In genomic region chr7:30421890-30422435, GRCm38 (mm10) we compare ENCODE assay signal across 8 mouse cellular contexts. TPM values are rescaled to one million over a fixed set of nuclear protein-coding genes. Genes with fewer than 3 reads are reported as not detected.
DNase-seq lines count a peak whose midpoint lies in the region; ATAC-seq and TF ChIP-seq lines count a peak whose summit lies in the region.

No protein-coding gene starts in this region.

- H3K4me3 ChIP-seq in cerebellum, adult 2 months (replicated peaks; ENCODE audit: insufficient read depth, low read depth, low read length): peak overlapping the region; percentile 95
- peak overlapping the region; percentile 53 for H3K4me3 ChIP-seq in forebrain, postnatal 0 days (ENCODE audit: low read depth, low read length)
- peak overlapping the region; percentile 56 for H3K4me3 ChIP-seq in lung, embryonic 14.5 days (ENCODE audit: low read depth, low read length)

- peak; percentile 96 for ATAC-seq in forebrain, postnatal 0 days
- peak; percentile 46 to 51 for ATAC-seq in hematopoietic stem cell, adult 5-6 weeks (replicated peaks in 1 of 2; ENCODE audit: insufficient read depth in 1 of 2, low FRiP score in 2 of 2, low TSS enrichment in 1 of 2, low read depth in 1 of 2, poor library complexity in 2 of 2, severe bottlenecking in 2 of 2)
- peak; percentile 78 for ATAC-seq in lung, embryonic 14.5 days (ENCODE audit: insufficient read depth)
- ATAC-seq in neutrophil, adult 5-6 weeks (ENCODE audit: extremely low read depth, insufficient number of reproducible peaks, low FRiP score, poor library complexity, severe bottlenecking): peak; percentile 64

- under 1% methylated on average over 45 of the region's 45 CpGs for WGBS in cerebellum, adult 2 months
- WGBS in forebrain, postnatal 0 days: 0% methylated on average over 44 of the region's 45 CpGs
- WGBS in lung, embryonic 14.5 days: under 1% methylated on average over 45 of the region's 45 CpGs

- peak overlapping the region; percentile 98 for H3K4me2 ChIP-seq in forebrain, postnatal 0 days (ENCODE audit: low read depth)
- H3K4me2 ChIP-seq in lung, embryonic 14.5 days: peak overlapping the region; percentile 93

- H3K36me3 ChIP-seq in forebrain, postnatal 0 days (ENCODE audit: insufficient read depth): peaks cover 14% of the 10 kb centered on the region
- peaks cover 4% of the 10 kb centered on the region; the same call in 1 of the 2 replicates for H3K36me3 ChIP-seq in lung, embryonic 14.5 days (ENCODE audit: insufficient read depth)

- DNase-seq in MEL-GATA-1-ER (ENCODE audit: extremely low read depth, low read depth): peak; percentile 68
- peak; percentile 95 for DNase-seq in cerebellum, adult 2 months
- peak; percentile 96 for DNase-seq in forebrain, postnatal 0 days
- peak; percentile 86 to 89 for DNase-seq in layer of hippocampus, adult 8-10 months (ENCODE audit: low spot score in 2 of 2)
- DNase-seq in lung, embryonic 14.5 days: peak; percentile 93
- DNase-seq in testis, postnatal 14 days (ENCODE audit: low spot score): peak; percentile 85

- no peak for TF ChIP-seq CTCF in cerebellum, adult 2 months (IDR thresholded peaks at IDR 0.05; ENCODE audit: borderline replicate concordance, insufficient read depth, low read depth, low read length)
- no peak for TF ChIP-seq CTCF in forebrain, postnatal 0 days (IDR thresholded peaks at IDR 0.05; ENCODE audit: low read depth)
- no peak for TF ChIP-seq CTCF in lung, embryonic 14.5 days (IDR thresholded peaks at IDR 0.05; ENCODE audit: low read depth)

- no peaks in the 10 kb centered on the region for H3K9me3 ChIP-seq in forebrain, postnatal 0 days (ENCODE audit: low read length)
- no peaks in the 10 kb centered on the region; the same call in 1 of the 2 replicates for H3K9me3 ChIP-seq in lung, embryonic 14.5 days (ENCODE audit: low read depth, low read length)

- H3K4me1 ChIP-seq in cerebellum, adult 2 months (ENCODE audit: control insufficient read depth, insufficient read depth, low read length): peaks cover 7% of the 10 kb centered on the region; the same call in 1 of the 2 replicates
- no peaks in the 10 kb centered on the region; the same call in 1 of the 2 replicates for H3K4me1 ChIP-seq in forebrain, postnatal 0 days (ENCODE audit: insufficient read depth)
- H3K4me1 ChIP-seq in lung, embryonic 14.5 days (ENCODE audit: insufficient read depth): 0 out of 2 replicates have a peak, but pooled peaks cover 3% of the 10 kb centered on the region

- TF ChIP-seq POLR2A in cerebellum, adult 2 months (IDR thresholded peaks at IDR 0.05; ENCODE audit: borderline replicate concordance, insufficient read depth, low read length): peak; percentile 58

- peak overlapping the region; percentile 81 for H3K27ac ChIP-seq in cerebellum, adult 2 months (ENCODE audit: insufficient read depth, low read length)
- 0 out of 2 replicates have a peak overlapping the region, but pooled peaks have one; percentile 64 for H3K27ac ChIP-seq in forebrain, postnatal 0 days (ENCODE audit: low read depth, low read length)
- H3K27ac ChIP-seq in lung, embryonic 14.5 days (ENCODE audit: low read depth): peak overlapping the region; percentile 69; the same call in 1 of the 2 replicates

- peak overlapping the region; percentile 53 for H3K9ac ChIP-seq in forebrain, postnatal 0 days
- H3K9ac ChIP-seq in lung, embryonic 14.5 days: peak overlapping the region; percentile 55

- H3K27me3 ChIP-seq in cerebellum, adult 2 months (ENCODE audit: control insufficient read depth, insufficient read depth, low read length): no peaks in the 10 kb centered on the region
- H3K27me3 ChIP-seq in forebrain, postnatal 0 days (ENCODE audit: insufficient read depth, low read length): no peaks in the 10 kb centered on the region
- 0 out of 2 replicates have a peak, but pooled peaks cover 3% of the 10 kb centered on the region for H3K27me3 ChIP-seq in lung, embryonic 14.5 days (ENCODE audit: insufficient read depth, low read length)

RNA-seq across cellular contexts. Expression of gene Nfkbid, which starts 0.4 kb away (rescaled TPM):
- 5.1 and 5.4 TPM in 2 replicates for polyA plus RNA-seq in cerebellum, adult 2 months (2012; rRNA removed)
- 1.6 and 3.4 TPM in 2 replicates for total RNA-seq in forebrain, postnatal 0 days (2014; rRNA removed)
- 1.1 and 1.7 TPM in 2 replicates for polyA plus RNA-seq in forebrain, postnatal 0 days (2015; fragmentation: Nextera tagmentation; extraction: Ambion mirVana)
- total RNA-seq in hematopoietic stem cell, adult 5-6 weeks (2017): 40.3 and 45.4 TPM in 2 replicates
- total RNA-seq in layer of hippocampus, adult 8-10 months (2022): 1 to 10 TPM; 2.8 to 4.1 (median 3.2) TPM
- 1.7 and 2.0 TPM in 2 replicates for polyA plus RNA-seq in lung, embryonic 14.5 days (2014; fragmentation: Nextera tagmentation; extraction: Ambion mirVana)
- total RNA-seq in neutrophil, adult 5-6 weeks (2017): 34.3 and 46.9 TPM in 2 replicates

RNA-seq across cellular contexts. Expression of gene Hcst, which starts 2.3 kb away (rescaled TPM):
- polyA plus RNA-seq in cerebellum, adult 2 months (2012; rRNA removed): 0.34 and 0.84 TPM in 2 replicates
- total RNA-seq in forebrain, postnatal 0 days (2014; rRNA removed): 1.1 TPM in 1 of 2 replicates, not detected in the other
- 0.41 and 0.87 TPM in 2 replicates for polyA plus RNA-seq in forebrain, postnatal 0 days (2015; fragmentation: Nextera tagmentation; extraction: Ambion mirVana)
- 11.6 and 14.3 TPM in 2 replicates for total RNA-seq in hematopoietic stem cell, adult 5-6 weeks (2017)
- total RNA-seq in layer of hippocampus, adult 8-10 months (2022): 1 to 10 TPM in 3 of 4 experiments, not detected in 1; 1.8 to 3.3 (median 2.3) TPM
- polyA plus RNA-seq in lung, embryonic 14.5 days (2014; fragmentation: Nextera tagmentation; extraction: Ambion mirVana): 1.5 and 2.0 TPM in 2 replicates
- total RNA-seq in neutrophil, adult 5-6 weeks (2017): 44.4 and 46.6 TPM in 2 replicates

RNA-seq across cellular contexts. Expression of gene Tyrobp, which starts 8.4 kb away (rescaled TPM):
- polyA plus RNA-seq in cerebellum, adult 2 months (2012; rRNA removed): 23.5 and 32.5 TPM in 2 replicates
- total RNA-seq in forebrain, postnatal 0 days (2014; rRNA removed): 14.5 and 25.6 TPM in 2 replicates
- 44.2 and 52.5 TPM in 2 replicates for polyA plus RNA-seq in forebrain, postnatal 0 days (2015; fragmentation: Nextera tagmentation; extraction: Ambion mirVana)
- total RNA-seq in hematopoietic stem cell, adult 5-6 weeks (2017): 50.4 and 134 TPM in 2 replicates
- total RNA-seq in layer of hippocampus, adult 8-10 months (2022): 100 to 1,000 TPM in 2 of 4 experiments, 10 to 100 TPM in 2; 24.9 to 572 (median 243) TPM
- 46.0 and 46.8 TPM in 2 replicates for polyA plus RNA-seq in lung, embryonic 14.5 days (2014; fragmentation: Nextera tagmentation; extraction: Ambion mirVana)
- 1,375 and 1,494 TPM in 2 replicates for total RNA-seq in neutrophil, adult 5-6 weeks (2017)

RNA-seq across cellular contexts. Expression of gene Aplp1, which starts 23.4 kb away (rescaled TPM):
- 782 and 892 TPM in 2 replicates for polyA plus RNA-seq in cerebellum, adult 2 months (2012; rRNA removed)
- total RNA-seq in forebrain, postnatal 0 days (2014; rRNA removed): 705 and 834 TPM in 2 replicates
- 863 and 867 TPM in 2 replicates for polyA plus RNA-seq in forebrain, postnatal 0 days (2015; fragmentation: Nextera tagmentation; extraction: Ambion mirVana)
- not detected in 2 replicates for total RNA-seq in hematopoietic stem cell, adult 5-6 weeks (2017)
- 1,000 to 10,000 TPM; 1,209 to 1,263 (median 1,238) TPM for total RNA-seq in layer of hippocampus, adult 8-10 months (2022)
- polyA plus RNA-seq in lung, embryonic 14.5 days (2014; fragmentation: Nextera tagmentation; extraction: Ambion mirVana): 22.3 and 22.6 TPM in 2 replicates
- total RNA-seq in neutrophil, adult 5-6 weeks (2017): 0.98 TPM in 1 of 2 replicates, not detected in the other

RNA-seq across cellular contexts. Expression of gene Kirrel2, which starts 35.5 kb away (rescaled TPM):
- polyA plus RNA-seq in cerebellum, adult 2 months (2012; rRNA removed): 2.7 TPM in 2 replicates
- 0.46 and 2.1 TPM in 2 replicates for total RNA-seq in forebrain, postnatal 0 days (2014; rRNA removed)
- 0.07 and 0.11 TPM in 2 replicates for polyA plus RNA-seq in forebrain, postnatal 0 days (2015; fragmentation: Nextera tagmentation; extraction: Ambion mirVana)
- total RNA-seq in hematopoietic stem cell, adult 5-6 weeks (2017): not detected in 2 replicates
- total RNA-seq in layer of hippocampus, adult 8-10 months (2022): 10 to 100 TPM in 3 of 4 experiments, 1 to 10 TPM in 1; 9.6 to 13.7 (median 11.2) TPM
- not detected in 2 replicates for polyA plus RNA-seq in lung, embryonic 14.5 days (2014; fragmentation: Nextera tagmentation; extraction: Ambion mirVana)
- not detected in 2 replicates for total RNA-seq in neutrophil, adult 5-6 weeks (2017)

Comparison
In these comparisons a context has a peak if more than half of its experiments do, and no peak if none do; other contexts are left out.
1. Peak in every context shown above with its lines: DNase-seq, ATAC-seq, H3K4me3 ChIP-seq and H3K27ac ChIP-seq.